Mouse (Mus musculus) C3H10T1/2 (cell line): ENCODE measurements around the gene Fam83d. TPM values are rescaled to one million over a fixed set of nuclear protein-coding genes. Genes with fewer than 3 reads are reported as not detected.

ENCODE experiments used
- polyA plus RNA-seq, 2 experiments: library from polyadenylated mRNA; unstranded; fragments of >200 nt; fragmentation: generic; extraction: Trizol; gene quantifications; one replicate each; pipeline ENCODE4 v1.2.1; 2012; ENCODE audit warnings: missing spikeins in 2 of 2

The Fam83d gene
- polyA plus RNA-seq: 10 to 100 TPM in 1 of 2 experiments, 1 to 10 TPM in 1; 9.3 to 31.8 TPM

DNA sequence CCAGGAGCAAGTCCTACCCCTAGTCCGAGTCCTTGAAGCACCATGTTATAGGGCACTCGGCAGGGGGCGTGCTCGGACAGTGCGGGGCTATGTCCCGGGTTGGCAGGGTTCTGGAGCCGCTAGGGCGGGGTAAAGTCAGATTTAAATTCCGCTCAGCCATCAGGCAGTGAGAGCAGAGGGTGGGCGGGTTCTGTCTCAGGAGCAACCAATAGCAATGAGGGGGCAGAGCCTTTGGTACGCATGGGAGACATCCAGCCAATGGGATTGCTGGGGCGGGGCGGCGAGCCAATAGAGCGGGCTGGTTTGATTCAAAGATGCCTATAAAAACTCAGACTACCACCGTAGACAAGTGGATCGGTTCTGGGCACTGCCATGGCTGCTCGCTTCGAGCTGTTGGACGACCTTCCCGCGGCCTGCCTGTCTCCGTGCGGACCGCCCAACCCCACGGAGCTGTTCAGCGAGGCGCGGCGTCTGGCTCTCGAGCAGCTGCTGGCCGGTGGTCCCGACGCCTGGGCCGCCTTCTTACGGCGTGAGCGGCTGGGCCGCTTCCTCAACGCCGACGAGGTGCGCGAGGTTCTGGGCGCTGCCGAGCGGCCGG lies at the start of gene Fam83d:
Fam83d (plus strand) TSS at position 352 of the 598 bp plus-strand sequence.

DNA sequence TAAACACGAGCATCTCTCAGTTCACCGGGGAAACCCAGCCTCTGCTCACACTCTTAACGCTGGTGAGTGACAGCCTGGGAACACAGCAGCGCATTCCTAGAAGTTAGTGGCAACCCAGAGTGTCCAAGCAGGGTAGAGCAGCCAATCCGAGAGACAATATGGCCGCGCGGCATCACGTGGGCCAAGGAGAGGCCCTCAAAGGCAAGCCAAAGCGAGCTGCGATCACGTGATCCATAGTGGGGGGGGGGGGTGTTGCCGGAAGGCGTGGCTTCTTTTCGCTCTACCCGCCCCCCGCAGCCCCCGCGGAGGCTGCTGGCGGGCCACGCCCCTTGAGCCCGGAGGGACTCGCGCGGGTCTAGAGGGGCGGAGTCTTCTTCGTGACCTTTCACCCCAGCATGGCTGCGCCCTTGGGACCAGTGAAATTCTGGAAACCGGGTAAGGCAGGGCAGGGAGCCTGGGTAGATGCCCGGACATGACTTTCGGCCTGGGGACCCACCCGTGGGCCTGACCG lies 26.7 kb downstream of the Fam83d start, which contains the start of gene Dhx35:
Dhx35 (plus strand) TSS at position 314 of the 511 bp plus-strand sequence.

Other genes with a start within 250 kb of the Fam83d start
- gene Slc32a1, start 157.3 kb upstream of the Fam83d start, polyA plus RNA-seq: not detected
- gene Actr5, start 143.2 kb upstream of the Fam83d start, polyA plus RNA-seq: 1 to 10 TPM; 6.9 to 9.1 TPM
- gene Ppp1r16b, start 102.7 kb upstream of the Fam83d start, polyA plus RNA-seq: under 1 TPM; 0.04 to 0.07 TPM
- 1 to 10 TPM; 2.6 to 7.5 TPM for gene Dhx35, start 26.7 kb downstream of the Fam83d start, polyA plus RNA-seq